8 mouse cellular contexts compared by ENCODE assay signal in genomic region chr5:136136292-136136990, GRCm38 (mm10). TPM values are rescaled to one million over a fixed set of nuclear protein-coding genes. Genes with fewer than 3 reads are reported as not detected.
DNase-seq lines count a peak whose midpoint lies in the region; ATAC-seq lines count a peak whose summit lies in the region.

No protein-coding gene starts in this region.

- 5% methylated on average over 20 of the region's 20 CpGs for WGBS in kidney, embryonic 14.5 days
- 6% methylated on average over 20 of the region's 20 CpGs for WGBS in forebrain, embryonic 16.5 days
- WGBS in midbrain, embryonic 10.5 days = 9% methylated on average over 20 of the region's 20 CpGs

- no peaks in the 10 kb centered on the region for H3K27me3 ChIP-seq in kidney, embryonic 14.5 days (ENCODE audit: control insufficient read depth, insufficient read depth, low read length)
- no peaks in the 10 kb centered on the region for H3K27me3 ChIP-seq in forebrain, embryonic 16.5 days (replicated peaks; ENCODE audit: control insufficient read depth, insufficient read depth, low read length)
- H3K27me3 ChIP-seq in midbrain, embryonic 10.5 days (ENCODE audit: low read depth, poor library complexity, severe bottlenecking) = no peaks in the 10 kb centered on the region

- H3K4me1 ChIP-seq in kidney, embryonic 14.5 days (ENCODE audit: control insufficient read depth, insufficient read depth, low read length) = peaks cover 3% of the 10 kb centered on the region; the same call in 1 of the 2 replicates
- peaks cover 20% of the 10 kb centered on the region for H3K4me1 ChIP-seq in forebrain, embryonic 16.5 days (replicated peaks; ENCODE audit: control insufficient read depth, insufficient read depth, low read length)
- peaks cover 21% of the 10 kb centered on the region for H3K4me1 ChIP-seq in midbrain, embryonic 10.5 days

- peak overlapping the region; percentile 74 for H3K4me2 ChIP-seq in kidney, embryonic 14.5 days (replicated peaks; ENCODE audit: low read depth, low read length)
- peak overlapping the region; percentile 63 for H3K4me2 ChIP-seq in forebrain, embryonic 16.5 days (ENCODE audit: low read length)

- H3K27ac ChIP-seq in kidney, embryonic 14.5 days (ENCODE audit: low read depth, low read length) = peak overlapping the region; percentile 43; the same call in 1 of the 2 replicates
- no peak overlapping the region for H3K27ac ChIP-seq in forebrain, embryonic 16.5 days (ENCODE audit: low read length)
- H3K27ac ChIP-seq in midbrain, embryonic 10.5 days (replicated peaks) = peak overlapping the region; percentile 88

- DNase-seq in kidney, postnatal 14 days = no peak
- peak; percentile 46 for DNase-seq in NIH3T3 (ENCODE audit: low read depth)
- peak; percentile 19 for DNase-seq in midbrain, embryonic 10.5 days (ENCODE audit: low spot score)
- DNase-seq in adrenal gland, postnatal 10 days = no peak
- no peak for DNase-seq in ovary, postnatal 10 days (ENCODE audit: low spot score)

- no peaks in the 10 kb centered on the region for H3K9me3 ChIP-seq in kidney, embryonic 14.5 days (ENCODE audit: control insufficient read depth, low read length)
- no peaks in the 10 kb centered on the region for H3K9me3 ChIP-seq in forebrain, embryonic 16.5 days (ENCODE audit: control insufficient read depth, low read length)
- no peaks in the 10 kb centered on the region for H3K9me3 ChIP-seq in midbrain, embryonic 10.5 days (replicated peaks)

- ATAC-seq in kidney, embryonic 14.5 days (ENCODE audit: low FRiP score, low TSS enrichment) = peak; percentile 9; the same call in 1 of the 2 replicates
- peak; percentile 21; the same call in 1 of the 2 replicates for ATAC-seq in forebrain, embryonic 16.5 days
- no peak for ATAC-seq in monocyte, adult 5-6 weeks (replicated peaks; ENCODE audit: insufficient number of reproducible peaks, low FRiP score, low TSS enrichment, poor library complexity, severe bottlenecking)

- H3K9ac ChIP-seq in kidney, embryonic 14.5 days (ENCODE audit: low read depth, low read length) = peak overlapping the region; percentile 79
- peak overlapping the region; percentile 63 for H3K9ac ChIP-seq in forebrain, embryonic 16.5 days (replicated peaks; ENCODE audit: low read depth, low read length)

- H3K4me3 ChIP-seq in kidney, embryonic 14.5 days (ENCODE audit: low read length) = peak overlapping the region; percentile 87
- H3K4me3 ChIP-seq in forebrain, embryonic 16.5 days (replicated peaks; ENCODE audit: low read length) = peak overlapping the region; percentile 54
- H3K4me3 ChIP-seq in midbrain, embryonic 10.5 days = peak overlapping the region; percentile 75

- peaks cover 55% of the 10 kb centered on the region for H3K36me3 ChIP-seq in kidney, embryonic 14.5 days (ENCODE audit: control insufficient read depth, insufficient read depth, low read length)
- peaks cover 12% of the 10 kb centered on the region for H3K36me3 ChIP-seq in forebrain, embryonic 16.5 days (ENCODE audit: control insufficient read depth, insufficient read depth)
- H3K36me3 ChIP-seq in midbrain, embryonic 10.5 days = peaks cover 62% of the 10 kb centered on the region

RNA-seq across cellular contexts. Expression of gene Alkbh4, which starts 0.5 kb away (rescaled TPM):
- polyA plus RNA-seq in kidney, embryonic 14.5 days (2014; fragmentation: Nextera tagmentation; extraction: Ambion mirVana) = 12.5 and 16.0 TPM in 2 replicates
- 18.0 and 19.4 TPM in 2 replicates for polyA plus RNA-seq in forebrain, embryonic 16.5 days (2015; fragmentation: Nextera tagmentation; extraction: Ambion mirVana)
- 27.1 and 27.5 TPM in 2 replicates for polyA plus RNA-seq in midbrain, embryonic 10.5 days (2016; fragmentation: Nextera tagmentation; extraction: Ambion mirVana)
- 8.4 to 14.0 TPM (median 11.1 TPM) in 3 replicates for total RNA-seq in monocyte, adult 5-6 weeks (2017)
- 1 to 10 TPM; 5.6 to 9.2 TPM for total RNA-seq in adrenal gland, postnatal 10 days (2021)

RNA-seq across cellular contexts. Expression of gene Lrwd1, which starts 0.6 kb away (rescaled TPM):
- 32.2 and 40.0 TPM in 2 replicates for polyA plus RNA-seq in kidney, embryonic 14.5 days (2014; fragmentation: Nextera tagmentation; extraction: Ambion mirVana)
- polyA plus RNA-seq in forebrain, embryonic 16.5 days (2015; fragmentation: Nextera tagmentation; extraction: Ambion mirVana) = 32.1 and 32.7 TPM in 2 replicates
- polyA plus RNA-seq in midbrain, embryonic 10.5 days (2016; fragmentation: Nextera tagmentation; extraction: Ambion mirVana) = 56.9 and 59.0 TPM in 2 replicates
- total RNA-seq in monocyte, adult 5-6 weeks (2017) = 20.4 to 31.1 TPM (median 22.4 TPM) in 3 replicates
- 10 to 100 TPM in 1 of 2 experiments, 1 to 10 TPM in 1; 8.6 to 11.9 TPM for total RNA-seq in adrenal gland, postnatal 10 days (2021)

RNA-seq across cellular contexts. Expression of gene Polr2j, which starts 20.0 kb away (rescaled TPM):
- 270 and 326 TPM in 2 replicates for polyA plus RNA-seq in kidney, embryonic 14.5 days (2014; fragmentation: Nextera tagmentation; extraction: Ambion mirVana)
- polyA plus RNA-seq in forebrain, embryonic 16.5 days (2015; fragmentation: Nextera tagmentation; extraction: Ambion mirVana) = 214 and 228 TPM in 2 replicates
- 286 and 311 TPM in 2 replicates for polyA plus RNA-seq in midbrain, embryonic 10.5 days (2016; fragmentation: Nextera tagmentation; extraction: Ambion mirVana)
- 80.7 to 92.5 TPM (median 81.7 TPM) in 3 replicates for total RNA-seq in monocyte, adult 5-6 weeks (2017)
- 10 to 100 TPM; 84.1 to 89.4 TPM for total RNA-seq in adrenal gland, postnatal 10 days (2021)

RNA-seq across cellular contexts. Expression of gene Orai2, which starts 34.1 kb away (rescaled TPM):
- polyA plus RNA-seq in kidney, embryonic 14.5 days (2014; fragmentation: Nextera tagmentation; extraction: Ambion mirVana) = 5.6 and 6.6 TPM in 2 replicates
- 41.1 and 44.2 TPM in 2 replicates for polyA plus RNA-seq in forebrain, embryonic 16.5 days (2015; fragmentation: Nextera tagmentation; extraction: Ambion mirVana)
- 8.0 and 10.8 TPM in 2 replicates for polyA plus RNA-seq in midbrain, embryonic 10.5 days (2016; fragmentation: Nextera tagmentation; extraction: Ambion mirVana)
- total RNA-seq in monocyte, adult 5-6 weeks (2017) = 49.2 to 68.3 TPM (median 57.3 TPM) in 3 replicates
- 1 to 10 TPM; 5.1 to 6.6 TPM for total RNA-seq in adrenal gland, postnatal 10 days (2021)

RNA-seq across cellular contexts. Expression of gene Rasa4, which starts 52.7 kb away (rescaled TPM):
- 13.5 and 17.5 TPM in 2 replicates for polyA plus RNA-seq in kidney, embryonic 14.5 days (2014; fragmentation: Nextera tagmentation; extraction: Ambion mirVana)
- polyA plus RNA-seq in forebrain, embryonic 16.5 days (2015; fragmentation: Nextera tagmentation; extraction: Ambion mirVana) = 5.9 and 9.1 TPM in 2 replicates
- polyA plus RNA-seq in midbrain, embryonic 10.5 days (2016; fragmentation: Nextera tagmentation; extraction: Ambion mirVana) = 3.6 and 6.3 TPM in 2 replicates
- total RNA-seq in monocyte, adult 5-6 weeks (2017) = 20.8 to 45.1 TPM (median 32.3 TPM) in 3 replicates
- 10 to 100 TPM in 1 of 2 experiments, 1 to 10 TPM in 1; 8.4 to 13.7 TPM for total RNA-seq in adrenal gland, postnatal 10 days (2021)

Comparison
In these comparisons a context has a peak if more than half of its experiments do, and no peak if none do; other contexts are left out.
1. DNase-seq: peak in NIH3T3 (single experiment) and midbrain, embryonic 10.5 days (single experiment); none in kidney, postnatal 14 days (single experiment), adrenal gland, postnatal 10 days (single experiment) and ovary, postnatal 10 days (single experiment).
2. Peak in every context shown above with its lines, with median percentiles within 50 percentile points of each other: H3K4me3 ChIP-seq.